Comparison of ENCODE assay signal across 15 mouse cellular contexts in the genomic region with DNA sequence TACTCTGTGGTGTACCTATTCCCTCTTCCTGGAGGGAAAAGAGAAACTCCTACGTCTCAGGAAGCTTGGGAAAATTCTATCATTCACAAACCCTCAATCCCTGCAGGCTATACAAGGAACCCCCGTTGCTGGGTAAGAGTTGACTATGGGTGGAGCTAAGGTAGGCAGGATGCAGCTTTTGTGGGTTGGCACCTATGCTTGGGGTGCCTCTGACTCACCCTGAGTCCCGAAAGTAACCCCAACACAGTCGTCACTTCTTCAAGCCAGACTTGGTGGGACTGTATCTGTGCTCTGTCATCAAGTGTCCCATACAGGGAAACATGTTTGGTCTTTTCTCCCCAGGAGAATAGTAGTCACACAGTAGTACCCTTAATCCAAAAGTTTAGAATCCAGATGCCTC.
"Had no signal": no experiment of that assay in that cellular context is flagged by ENCODE, and none has a peak within 500 bp of the region (broad histone marks: within the 10 kb centered on the region; RNA-seq: fewer than 3 reads in every experiment).

No protein-coding gene starts in this region.

- H3K4me3 ChIP-seq: layer of hippocampus, adult 2 months; limb, embryonic 13.5 days; midbrain, embryonic 10.5 days; myocyte; neural tube, embryonic 13.5 days had no signal

- H3K27me3 ChIP-seq: limb, embryonic 13.5 days; neural tube, embryonic 13.5 days had no signal

- H3K4me2 ChIP-seq: limb, embryonic 13.5 days; neural tube, embryonic 13.5 days had no signal

- H3K9me3 ChIP-seq: limb, embryonic 13.5 days; midbrain, embryonic 10.5 days; neural tube, embryonic 13.5 days had no signal

- H3K9ac ChIP-seq: limb, embryonic 13.5 days; liver, embryonic 14.5 days; neural tube, embryonic 13.5 days had no signal

- DNase-seq: kidney, adult 8-10 months; kidney, postnatal 4 days; left cerebral cortex, postnatal 4 days; lung, adult 18-20 months; lung, postnatal 36 days; midbrain, embryonic 14.5 days; right cerebral cortex, postnatal 4 days; thymus, postnatal 4 days had no signal

- H3K27ac ChIP-seq: kidney, postnatal 0 days; layer of hippocampus, adult 2 months; limb, embryonic 13.5 days; liver, embryonic 14.5 days; midbrain, embryonic 10.5 days; neural tube, embryonic 13.5 days had no signal

- H3K36me3 ChIP-seq: midbrain, embryonic 10.5 days; neural tube, embryonic 13.5 days had no signal
